Mouse (Mus musculus) spleen, adult 2 months (tissue): ENCODE results near the gene Wdr26.

ENCODE experiments used
- CTCF ChIP-seq: fragments of 200-500 bp; IDR thresholded peaks from 2 replicates; pipeline ENCODE4 v1.5.1; 2011; ENCODE audit warnings: mild to moderate bottlenecking, inconsistent platforms; ENCODE audit not compliant: insufficient read depth, insufficient read length, insufficient replicate concordance; ENCODE audit errors: extremely low read depth
- POLR2A ChIP-seq: fragments of 200-500 bp; IDR thresholded peaks from 2 replicates; pipeline ENCODE4 v1.6.1; 2011; ENCODE audit warnings: low read depth, low read length, inconsistent platforms

DNA sequence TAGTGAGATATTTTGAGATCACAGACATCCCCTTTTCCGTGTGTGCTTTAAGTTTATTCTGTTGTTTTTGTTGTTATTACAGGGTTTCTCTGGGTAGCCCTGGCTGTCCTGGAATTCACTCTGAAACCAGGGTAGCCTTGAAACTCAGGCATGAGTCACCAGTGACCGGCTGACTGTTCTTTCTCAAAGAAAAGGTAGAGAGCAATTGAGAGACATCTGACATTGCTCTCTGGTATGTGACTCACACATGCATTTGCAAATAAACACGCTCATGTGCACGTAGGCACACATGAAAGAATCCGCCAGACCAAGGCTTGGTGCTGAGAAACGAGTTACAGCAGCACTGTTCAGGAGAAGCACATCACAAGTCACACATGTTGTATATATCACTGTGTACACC, 79.9 kb downstream of the Wdr26 start:
- TF ChIP-seq POLR2A, result no peak
- no peak for TF ChIP-seq CTCF
